Mouse (Mus musculus) liver, adult (tissue): Measurements from ENCODE around the gene Adamts8.

Experiments used
- GATA4 ChIP-seq: IDR thresholded peaks from 2 replicates; pipeline ENCODE4 v1.6.1; 2014; ENCODE audit warnings: mild to moderate bottlenecking, low read length; ENCODE audit not compliant: insufficient replicate concordance

The Adamts8 gene

GRCm38 (mm10) chr9:31010040-31010439 lies 67.7 kb downstream of the Adamts8 start:
- TF ChIP-seq GATA4, result no peak

- no peak for TF ChIP-seq GATA4
These were observed 68.4 kb downstream of the Adamts8 start for GRCm38 (mm10) chr9:31010749-31011148.

- no peak for TF ChIP-seq GATA4
These were observed 69.2 kb downstream of the Adamts8 start for GRCm38 (mm10) chr9:31011533-31011932.

- TF ChIP-seq GATA4, result no peak
These were observed 70.3 kb downstream of the Adamts8 start for GRCm38 (mm10) chr9:31012674-31013073.

GRCm38 (mm10) chr9:31013415-31013814 lies 71.1 kb downstream of the Adamts8 start:
- no peak for TF ChIP-seq GATA4
